Mouse (Mus musculus) cerebellum, adult (tissue): ENCODE results near the gene Nfkbib.

Experiments
- ATAC-seq: cut with Nextera tagmentation; 2 replicates; pipeline ENCODE4 v1.9.2; 2017; ENCODE audit warnings: mild to moderate bottlenecking, moderate library complexity, mixed read lengths; ENCODE audit not compliant: insufficient number of reproducible peaks, low FRiP score, low TSS enrichment

Gene Nfkbib

GRCm38 (mm10) chr7:28771867-28772266 lies 4.6 kb upstream of the Nfkbib start:
- no peak for ATAC-seq

GRCm38 (mm10) chr7:28770309-28770708 lies 3.0 kb upstream of the Nfkbib start:
- no peak for ATAC-seq

GRCm38 (mm10) chr7:28769414-28769958 lies 2.2 kb upstream of the Nfkbib start:
- no peak for ATAC-seq

GRCm38 (mm10) chr7:28766910-28767309 lies 402 bp downstream of the Nfkbib start:
- ATAC-seq, result no peak

GRCm38 (mm10) chr7:28766173-28766879 lies 986 bp downstream of the Nfkbib start, which contains the start of gene Sirt2:
Gene Sirt2, plus strand, starts transcription at chr7:28766735.
- peak; percentile 92 for ATAC-seq

GRCm38 (mm10) chr7:28765211-28765610 lies 2.1 kb downstream of the Nfkbib start:
- no peak for ATAC-seq

- ATAC-seq, result no peak
These were observed 5.4 kb downstream of the Nfkbib start for GRCm38 (mm10) chr7:28761907-28762306.

- no peak for ATAC-seq
These were observed 8.7 kb downstream of the Nfkbib start for GRCm38 (mm10) chr7:28758623-28759022.

GRCm38 (mm10) chr7:28756079-28756478 lies 11.2 kb downstream of the Nfkbib start, which contains the start of gene Ccer2:
Gene Ccer2, plus strand, starts transcription at chr7:28756174.
- ATAC-seq, result no peak

- ATAC-seq, result no peak
These were observed 17.4 kb downstream of the Nfkbib start for GRCm38 (mm10) chr7:28749935-28750334.

- ATAC-seq, result peak; percentile 97
These were observed 25.4 kb downstream of the Nfkbib start, which contains the start of the genes Mrps12 and Sars2 for GRCm38 (mm10) chr7:28741709-28742438. Gene Mrps12, minus strand, starts transcription at chr7:28741820. Gene Sars2, plus strand, starts transcription at chr7:28741992.

GRCm38 (mm10) chr7:28741368-28741708 lies 26.0 kb downstream of the Nfkbib start:
- 0 out of 2 replicates have a peak, but pooled peaks have one; percentile 3 for ATAC-seq

GRCm38 (mm10) chr7:28740949-28741348 lies 26.4 kb downstream of the Nfkbib start:
- no peak for ATAC-seq

- no peak for ATAC-seq
These were observed 27.5 kb downstream of the Nfkbib start for GRCm38 (mm10) chr7:28739829-28740228.

- ATAC-seq, result no peak
These were observed 31.6 kb downstream of the Nfkbib start for GRCm38 (mm10) chr7:28735701-28736100.

- no peak for ATAC-seq
These were observed 34.1 kb downstream of the Nfkbib start for GRCm38 (mm10) chr7:28733211-28733610.

GRCm38 (mm10) chr7:28732341-28733142 lies 34.8 kb downstream of the Nfkbib start:
- peak; percentile 52; the same call in 1 of the 2 replicates for ATAC-seq

- ATAC-seq, result no peak
These were observed 39.5 kb downstream of the Nfkbib start for GRCm38 (mm10) chr7:28727649-28728340.

- ATAC-seq, result peak; percentile 52; the same call in 1 of the 2 replicates
These were observed 40.7 kb downstream of the Nfkbib start for GRCm38 (mm10) chr7:28726600-28726999.

GRCm38 (mm10) chr7:28724613-28725012 lies 42.7 kb downstream of the Nfkbib start:
- no peak for ATAC-seq
